Mouse (Mus musculus) neural tube, embryonic 13.5 days (tissue): ENCODE results near the gene Svop. TPM values are rescaled to one million over a fixed set of nuclear protein-coding genes. Genes with fewer than 3 reads are reported as not detected.

Source experiments
- ATAC-seq: fragments of 200-750 bp; cut with Nextera tagmentation; 2 replicates; pipeline ENCODE4 v1.8.0; 2017; ENCODE audit warnings: low read depth, mild to moderate bottlenecking, moderate TSS enrichment, moderate library complexity
- H3K27ac ChIP-seq: fragments of 300-500 bp; sonication (generic); replicated peaks from 2 replicates; pipeline ENCODE4 v1.5.1; 2015; ENCODE audit warnings: moderate library complexity, mild to moderate bottlenecking, inconsistent platforms
- H3K27me3 ChIP-seq: fragments of 300-500 bp; sonication (generic); 2 replicates; pipeline ENCODE4 v1.6.1; 2015; ENCODE audit warnings: mild to moderate bottlenecking, inconsistent platforms
- H3K36me3 ChIP-seq: fragments of 300-500 bp; sonication (generic); 2 replicates; pipeline ENCODE4 v1.6.1; 2015; ENCODE audit warnings: mild to moderate bottlenecking, inconsistent platforms
- H3K4me1 ChIP-seq: fragments of 300-500 bp; sonication (generic); replicated peaks from 2 replicates; pipeline ENCODE4 v1.6.1; 2015; ENCODE audit warnings: inconsistent platforms
- H3K4me2 ChIP-seq: fragments of 300-500 bp; sonication (generic); 2 replicates; pipeline ENCODE4 v1.6.1; 2015; ENCODE audit warnings: inconsistent platforms, mild to moderate bottlenecking, moderate library complexity
- H3K4me3 ChIP-seq: fragments of 300-500 bp; sonication (generic); 2 replicates; pipeline ENCODE4 v1.5.1; 2015; ENCODE audit warnings: mild to moderate bottlenecking, inconsistent platforms
- H3K9ac ChIP-seq: fragments of 300-500 bp; sonication (generic); 2 replicates; pipeline ENCODE4 v1.6.1; 2015; ENCODE audit warnings: moderate library complexity, mild to moderate bottlenecking, inconsistent platforms
- H3K9me3 ChIP-seq: fragments of 300-500 bp; sonication (generic); 2 replicates; pipeline ENCODE4 v1.6.1; 2016; ENCODE audit warnings: inconsistent platforms
- WGBS: fragments of 180-500 bp; shearing (Covaris S2); methylation state at CpG from one replicate; pipeline ENCODE4 v1.1.7; 2015; 5-methylcytosine and 5-hydroxymethylcytosine counted together
- polyA plus RNA-seq: library from polyadenylated mRNA; unstranded; fragments of >200 nt; fragmentation: Nextera tagmentation; extraction: Ambion mirVana; gene quantifications from 2 replicates; pipeline ENCODE4 v1.2.1, GENCODE M21; 2015

Svop gene
- polyA plus RNA-seq, 1 experiment from 2014 or later: 79.6 TPM

DNA sequence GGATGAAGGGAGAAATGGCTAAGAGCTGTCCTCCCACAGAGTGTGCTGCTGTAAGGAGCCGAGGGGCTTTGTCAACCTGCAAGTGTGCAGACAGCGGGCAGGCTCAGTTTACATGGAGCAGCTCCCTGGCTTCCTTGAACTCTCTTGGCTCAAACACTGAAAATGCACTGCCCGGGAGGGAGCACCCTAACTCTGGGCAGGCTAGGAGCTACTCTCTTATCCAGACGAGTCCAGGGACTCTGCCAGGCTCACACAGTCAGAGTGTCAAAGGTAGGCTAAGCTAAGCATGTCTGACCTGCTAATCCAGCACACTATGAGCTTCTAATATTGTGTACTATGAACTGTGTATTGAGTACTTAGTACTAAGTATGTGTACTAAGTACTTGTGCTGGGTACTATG lies 84.4 kb downstream of the Svop start:
- H3K36me3 ChIP-seq: no peaks in the 10 kb centered on the region
- no peak overlapping the region for H3K9ac ChIP-seq
- H3K4me3 ChIP-seq: no peak overlapping the region
- H3K9me3 ChIP-seq: no peaks in the 10 kb centered on the region
- peaks cover 10% of the 10 kb centered on the region for H3K4me1 ChIP-seq
- no peak overlapping the region for H3K27ac ChIP-seq
- no peaks in the 10 kb centered on the region for H3K27me3 ChIP-seq
- no peak for ATAC-seq
- no peak overlapping the region for H3K4me2 ChIP-seq
- WGBS: 87% methylated on average over 4 of the region's 4 CpGs

DNA sequence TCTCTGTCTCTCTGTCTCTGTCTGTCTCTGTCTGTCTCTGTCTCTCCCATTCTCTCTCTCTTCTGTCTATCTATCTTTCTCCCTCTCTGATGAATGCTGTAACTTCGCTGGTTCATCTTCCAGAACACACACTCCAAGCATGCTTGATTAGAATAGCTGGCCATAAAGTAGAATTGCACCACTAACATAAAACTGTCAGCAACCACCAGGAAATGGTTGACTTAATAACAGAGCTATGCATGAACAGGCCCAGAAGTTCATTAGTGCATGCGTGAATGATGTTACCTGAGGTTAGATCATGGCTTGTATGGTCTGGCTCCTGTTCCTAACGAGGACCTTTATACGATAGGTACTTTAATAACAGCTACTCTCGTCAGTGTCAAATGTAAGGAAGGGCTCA lies 86.3 kb downstream of the Svop start:
- Histone ChIP-seq H3K4me3 (no peak overlapping the region), H3K4me1 (peaks cover 10% of the 10 kb centered on the region), H3K27me3 (no peaks in the 10 kb centered on the region), H3K27ac (no peak overlapping the region), H3K4me2 (no peak overlapping the region), H3K9ac (no peak overlapping the region), H3K36me3 (no peaks in the 10 kb centered on the region), H3K9me3 (no peaks in the 10 kb centered on the region)
- 40% methylated on average over 5 of the region's 5 CpGs for WGBS
- no peak for ATAC-seq

DNA sequence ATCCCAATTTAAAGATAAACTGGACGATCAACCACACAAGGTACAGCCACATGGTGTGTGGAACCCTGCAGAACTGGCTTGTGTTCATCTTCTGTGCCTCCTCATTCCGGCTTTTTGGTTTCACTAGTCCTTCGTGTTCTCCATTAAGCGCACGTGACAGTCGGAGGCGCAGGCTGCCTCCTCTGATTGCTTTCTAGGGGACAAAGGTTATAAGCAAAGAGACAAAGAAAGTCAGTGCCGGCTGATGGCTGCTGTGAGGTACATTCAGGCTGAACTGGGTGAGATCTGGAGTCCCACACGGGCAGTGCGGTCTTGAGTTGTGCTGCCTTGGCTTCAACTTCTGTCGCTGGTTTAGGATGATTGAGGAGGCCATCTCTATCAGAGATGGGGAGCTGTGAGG lies 86.8 kb downstream of the Svop start:
- H3K9me3 ChIP-seq: no peaks in the 10 kb centered on the region
- H3K4me3 ChIP-seq: no peak overlapping the region
- ATAC-seq: peak; percentile 32; the same call in 1 of the 2 replicates
- H3K27ac ChIP-seq: no peak overlapping the region
- no peaks in the 10 kb centered on the region for H3K36me3 ChIP-seq
- H3K27me3 ChIP-seq: no peaks in the 10 kb centered on the region
- H3K4me1 ChIP-seq: peaks cover 10% of the 10 kb centered on the region
- H3K9ac ChIP-seq: no peak overlapping the region
- no peak overlapping the region for H3K4me2 ChIP-seq
- 38% methylated on average over 11 of the region's 11 CpGs for WGBS

DNA sequence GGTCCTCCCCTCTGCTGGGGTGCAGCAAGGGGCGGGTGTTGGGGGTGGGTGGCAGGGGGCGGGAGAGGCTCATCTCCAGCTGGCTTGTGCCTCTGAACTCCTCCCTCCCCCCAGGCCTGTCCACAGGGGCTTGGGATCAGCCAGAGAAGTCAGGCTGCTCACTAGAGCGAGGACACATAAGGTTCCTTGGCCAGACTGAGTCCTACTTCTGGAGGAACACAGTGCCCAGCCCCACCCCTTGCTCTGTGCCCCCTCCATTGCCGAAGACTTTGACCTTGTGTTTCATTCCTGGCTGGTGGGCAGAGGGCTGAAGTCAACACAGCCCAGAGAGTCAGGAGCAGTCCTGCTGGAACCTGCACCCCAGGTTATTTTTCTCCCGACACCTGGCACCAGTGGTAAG lies 87.8 kb downstream of the Svop start, which contains the start of gene Dao:
Gene Dao, plus strand, starts transcription at position 162 of the 400 bp plus-strand sequence.
- Histone ChIP-seq H3K36me3 (no peaks in the 10 kb centered on the region), H3K4me2 (no peak within 1 kb of the TSS), H3K4me3 (no peak within 1 kb of the TSS), H3K9ac (no peak within 1 kb of the TSS), H3K27ac (no peak within 1 kb of the TSS), H3K27me3 (no peaks in the 10 kb centered on the region), H3K9me3 (no peaks in the 10 kb centered on the region), H3K4me1 (peaks cover 10% of the 10 kb centered on the region)
- ATAC-seq: no peak
- WGBS: 65% methylated on average over 5 of the region's 5 CpGs

DNA sequence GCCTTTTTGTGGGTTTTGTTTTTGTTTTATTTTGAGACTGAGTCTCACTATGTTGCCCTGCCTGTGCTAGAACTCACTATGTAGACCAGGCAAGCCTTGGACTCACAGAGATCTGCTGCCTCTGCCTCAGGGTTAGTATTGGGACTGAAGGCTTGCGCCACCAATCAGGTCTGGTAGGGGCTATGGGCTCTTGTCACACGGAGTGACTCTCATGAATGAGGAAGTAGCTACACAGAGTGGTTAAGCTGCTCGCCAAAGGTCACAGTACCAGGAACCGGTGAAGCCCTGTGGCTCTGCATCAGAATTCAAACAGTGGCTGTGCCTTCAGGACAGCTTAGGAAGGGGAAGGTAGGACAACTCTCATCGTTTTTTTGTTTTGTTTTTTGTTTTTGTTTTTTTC lies 92.0 kb downstream of the Svop start:
- no peak overlapping the region for H3K27ac ChIP-seq
- H3K27me3 ChIP-seq: no peaks in the 10 kb centered on the region
- no peak overlapping the region for H3K4me3 ChIP-seq
- ATAC-seq: no peak
- 75% methylated on average over 5 of the region's 5 CpGs for WGBS
- no peak overlapping the region for H3K4me2 ChIP-seq
- H3K4me1 ChIP-seq: peaks cover 3% of the 10 kb centered on the region
- no peaks in the 10 kb centered on the region for H3K36me3 ChIP-seq
- no peaks in the 10 kb centered on the region for H3K9me3 ChIP-seq
- H3K9ac ChIP-seq: no peak overlapping the region

DNA sequence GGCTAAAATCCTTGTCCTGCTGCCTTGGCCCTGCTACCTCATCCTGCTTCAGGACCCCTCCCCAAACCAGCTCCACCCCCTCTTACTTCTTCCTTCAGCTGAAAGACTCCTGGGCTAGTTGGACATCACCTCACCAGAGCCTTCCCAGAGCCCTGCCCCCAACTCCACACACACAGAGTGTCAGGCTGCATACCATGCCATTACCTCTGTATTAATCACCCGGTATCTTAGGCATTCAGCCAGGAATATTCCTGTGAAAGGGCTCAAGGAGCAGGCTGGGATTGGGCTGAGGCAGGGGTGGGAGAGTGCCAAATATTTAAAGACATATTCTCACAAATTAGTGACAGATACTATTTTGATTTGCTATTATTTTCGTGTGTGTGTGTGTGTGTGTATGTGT lies 94.9 kb downstream of the Svop start:
- WGBS: 52% methylated on average over 2 of the region's 2 CpGs
- H3K9ac ChIP-seq: no peak overlapping the region

DNA sequence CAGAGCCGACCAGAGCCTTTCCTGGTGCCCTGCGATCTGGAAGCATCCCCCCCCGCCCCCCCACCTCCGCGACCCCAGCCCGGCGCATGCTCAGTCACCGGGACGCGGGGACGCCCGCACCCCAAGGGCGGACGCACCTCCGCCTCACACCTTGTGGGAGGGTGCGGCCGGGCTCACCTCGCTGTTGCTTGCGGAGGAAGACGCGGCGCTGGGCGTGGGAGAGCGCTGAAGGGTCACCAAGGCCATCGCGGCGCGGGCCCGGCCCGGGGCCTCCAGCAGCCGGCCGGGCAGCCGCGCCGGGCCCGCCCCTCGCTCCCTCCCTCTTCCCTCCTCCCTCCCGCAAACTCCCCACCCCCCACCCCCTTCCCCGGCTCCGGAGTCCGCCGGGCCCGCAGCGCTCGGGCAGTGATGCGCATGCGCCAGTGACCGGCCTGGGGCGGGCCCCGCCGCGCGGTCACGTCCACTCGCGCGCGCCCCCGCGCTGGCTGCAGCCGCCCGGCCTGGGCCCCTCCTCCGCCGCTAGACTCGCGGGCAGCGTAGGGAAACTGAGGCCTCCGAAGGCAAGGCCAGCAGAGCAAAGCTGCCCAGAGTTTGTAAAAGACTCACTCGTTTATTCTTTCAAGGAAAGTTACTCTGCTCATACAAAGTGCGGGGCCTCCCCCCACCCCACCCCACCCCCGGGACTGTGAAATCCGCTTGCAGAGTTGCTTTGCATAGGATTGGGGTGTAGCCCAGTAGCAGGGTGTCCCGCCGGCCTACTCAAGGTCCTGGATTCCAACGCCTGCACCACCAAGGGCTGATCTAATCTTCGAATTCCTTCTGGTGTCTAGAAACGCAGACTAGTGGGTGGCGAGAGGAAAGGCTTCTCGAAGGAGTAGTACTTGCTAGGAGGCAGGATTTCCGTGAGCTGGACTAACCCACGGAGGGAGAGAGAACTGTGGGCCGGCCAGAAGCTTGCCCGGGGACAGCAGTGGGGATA lies 97.6 kb downstream of the Svop start, which contains the start of gene Ssh1:
Gene Ssh1, minus strand, starts transcription at position 408 of the 979 bp plus-strand sequence.
- Histone ChIP-seq H3K4me3 (peak within 1 kb of the TSS; percentile 91), H3K27ac (peak within 1 kb of the TSS; percentile 95), H3K36me3 (peaks cover 7% of the 10 kb centered on the region), H3K27me3 (no peaks in the 10 kb centered on the region), H3K9ac (peak within 1 kb of the TSS; percentile 95), H3K4me1 (peaks cover 37% of the 10 kb centered on the region), H3K4me2 (peak within 1 kb of the TSS; percentile 88), H3K9me3 (no peaks in the 10 kb centered on the region)
- 2% methylated on average over 71 of the region's 83 CpGs for WGBS
- ATAC-seq: peak; percentile 87

More for the DNA sequence above, 94.9 kb downstream of the Svop start:
- H3K4me2 ChIP-seq: no peak overlapping the region
- no peaks in the 10 kb centered on the region for H3K27me3 ChIP-seq
- H3K9me3 ChIP-seq: no peaks in the 10 kb centered on the region
- H3K27ac ChIP-seq: no peak overlapping the region
- peaks cover 21% of the 10 kb centered on the region for H3K4me1 ChIP-seq
- no peaks in the 10 kb centered on the region for H3K36me3 ChIP-seq
- no peak for ATAC-seq
- H3K4me3 ChIP-seq: no peak overlapping the region

DNA sequence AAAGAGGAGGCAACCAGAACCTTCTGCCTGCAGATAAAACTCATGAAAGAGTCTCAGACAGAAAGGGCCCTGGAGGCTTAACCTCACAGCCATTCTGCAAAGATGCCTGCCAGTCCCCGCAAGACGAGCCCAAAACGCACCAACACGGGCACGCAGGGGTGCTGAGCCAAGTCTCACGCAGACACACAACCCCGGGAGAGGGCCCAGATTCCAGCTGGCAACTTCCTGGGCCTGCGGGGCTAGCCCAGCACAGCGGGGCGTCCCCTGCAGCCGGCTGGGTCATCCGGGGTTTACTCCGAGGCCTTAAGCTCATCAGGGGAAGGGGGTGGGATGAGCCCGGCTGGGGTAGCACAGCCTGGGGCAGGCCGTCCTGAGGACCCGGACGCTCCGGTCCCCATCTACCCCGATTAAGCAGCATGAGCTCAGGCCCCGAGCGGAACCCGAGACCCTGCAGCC lies 98.3 kb downstream of the Svop start:
- H3K4me2 ChIP-seq: peak overlapping the region; percentile 88
- H3K9ac ChIP-seq: peak overlapping the region; percentile 95
- ATAC-seq: peak; percentile 86
- H3K9me3 ChIP-seq: no peaks in the 10 kb centered on the region
- 0% methylated on average over 20 of the region's 22 CpGs for WGBS
- H3K36me3 ChIP-seq: peaks cover 7% of the 10 kb centered on the region
- H3K27ac ChIP-seq: peak overlapping the region; percentile 95
- peak overlapping the region; percentile 91 for H3K4me3 ChIP-seq
- H3K4me1 ChIP-seq: peaks cover 37% of the 10 kb centered on the region
- H3K27me3 ChIP-seq: no peaks in the 10 kb centered on the region

DNA sequence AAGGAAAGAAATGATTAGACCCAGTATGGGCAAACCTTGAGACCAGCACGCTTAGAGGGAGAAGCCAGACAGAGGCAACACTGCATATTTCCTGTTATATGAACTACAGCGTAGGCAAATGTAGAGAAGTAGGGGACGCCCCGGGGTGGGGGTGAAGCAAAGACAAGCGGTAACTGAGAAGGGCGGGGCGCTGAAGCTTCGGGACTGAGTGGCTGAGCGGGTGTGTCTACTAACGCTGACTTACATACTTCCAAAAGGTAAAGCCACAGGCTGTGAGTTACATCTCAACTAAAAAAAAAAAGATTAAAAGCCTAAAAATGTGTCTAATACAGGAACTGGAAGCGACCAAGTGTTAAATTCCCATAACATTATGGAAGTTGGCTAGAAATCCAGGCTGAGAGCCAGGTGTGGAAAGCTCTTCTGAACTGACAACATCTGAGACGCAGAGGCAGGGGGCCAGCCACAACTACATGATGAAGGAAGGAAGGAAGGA lies 99.0 kb downstream of the Svop start:
- Histone ChIP-seq H3K27ac (peak overlapping the region; percentile 95), H3K4me1 (peaks cover 37% of the 10 kb centered on the region), H3K36me3 (peaks cover 9% of the 10 kb centered on the region), H3K4me2 (peak overlapping the region; percentile 88), H3K9ac (peak overlapping the region; percentile 95), H3K9me3 (no peaks in the 10 kb centered on the region), H3K4me3 (peak overlapping the region; percentile 91), H3K27me3 (no peaks in the 10 kb centered on the region)
- WGBS: 32% methylated on average over 12 of the region's 12 CpGs
- no peak for ATAC-seq

DNA sequence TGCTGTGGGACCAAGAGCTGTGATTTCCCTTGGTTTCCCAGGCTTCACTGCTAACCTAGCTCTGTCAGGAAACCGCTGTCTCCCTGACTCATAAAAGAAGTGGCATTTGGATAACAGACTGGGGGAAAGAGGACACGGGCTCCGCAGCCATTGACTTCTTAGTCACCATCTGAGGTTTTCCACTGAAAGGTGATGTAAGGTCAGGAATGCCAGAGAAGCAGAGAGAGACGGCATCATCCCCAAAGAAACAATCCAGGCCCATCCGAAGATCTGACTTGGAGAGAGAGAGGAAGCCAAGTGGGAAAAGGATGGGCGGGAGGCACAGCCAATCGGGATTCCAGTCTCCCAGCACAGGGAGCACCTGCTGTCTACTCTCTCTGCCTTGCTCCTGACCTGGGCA lies 100.2 kb downstream of the Svop start:
- H3K4me3 ChIP-seq: no peak overlapping the region
- H3K27me3 ChIP-seq: no peaks in the 10 kb centered on the region
- no peak for ATAC-seq
- H3K9me3 ChIP-seq: no peaks in the 10 kb centered on the region
- H3K27ac ChIP-seq: no peak overlapping the region
- peak overlapping the region; percentile 59 for H3K9ac ChIP-seq
- peaks cover 45% of the 10 kb centered on the region for H3K4me1 ChIP-seq
- 70% methylated on average over 7 of the region's 7 CpGs for WGBS
- peaks cover 15% of the 10 kb centered on the region for H3K36me3 ChIP-seq
- peak overlapping the region; percentile 88 for H3K4me2 ChIP-seq

DNA sequence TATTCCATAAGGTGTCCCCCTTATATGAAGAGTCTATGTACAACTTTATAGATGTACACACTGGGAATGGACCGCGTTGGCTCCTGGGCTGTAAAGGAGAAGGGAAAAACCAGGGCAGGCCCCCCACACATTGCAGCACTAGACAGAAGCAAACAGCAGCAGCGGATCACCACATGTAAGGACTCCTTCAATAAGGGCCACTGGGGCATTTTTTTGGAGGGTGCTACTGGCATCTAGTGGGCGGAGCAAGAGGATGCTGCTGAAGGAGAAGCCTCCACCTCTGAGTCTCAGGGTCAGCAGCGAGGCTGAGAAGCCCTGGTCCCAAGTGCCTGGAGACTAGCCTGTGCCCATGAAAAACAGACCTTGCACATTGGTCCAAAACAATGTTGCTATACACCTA lies 100.8 kb downstream of the Svop start:
- H3K9me3 ChIP-seq: no peaks in the 10 kb centered on the region
- no peak overlapping the region for H3K27ac ChIP-seq
- H3K4me2 ChIP-seq: no peak overlapping the region
- no peaks in the 10 kb centered on the region for H3K27me3 ChIP-seq
- 0 out of 2 replicates have a peak overlapping the region, but pooled peaks have one; percentile 59 for H3K9ac ChIP-seq
- no peak for ATAC-seq
- peaks cover 15% of the 10 kb centered on the region for H3K36me3 ChIP-seq
- WGBS: 87% methylated on average over 5 of the region's 5 CpGs
- no peak overlapping the region for H3K4me3 ChIP-seq
- H3K4me1 ChIP-seq: peaks cover 51% of the 10 kb centered on the region

DNA sequence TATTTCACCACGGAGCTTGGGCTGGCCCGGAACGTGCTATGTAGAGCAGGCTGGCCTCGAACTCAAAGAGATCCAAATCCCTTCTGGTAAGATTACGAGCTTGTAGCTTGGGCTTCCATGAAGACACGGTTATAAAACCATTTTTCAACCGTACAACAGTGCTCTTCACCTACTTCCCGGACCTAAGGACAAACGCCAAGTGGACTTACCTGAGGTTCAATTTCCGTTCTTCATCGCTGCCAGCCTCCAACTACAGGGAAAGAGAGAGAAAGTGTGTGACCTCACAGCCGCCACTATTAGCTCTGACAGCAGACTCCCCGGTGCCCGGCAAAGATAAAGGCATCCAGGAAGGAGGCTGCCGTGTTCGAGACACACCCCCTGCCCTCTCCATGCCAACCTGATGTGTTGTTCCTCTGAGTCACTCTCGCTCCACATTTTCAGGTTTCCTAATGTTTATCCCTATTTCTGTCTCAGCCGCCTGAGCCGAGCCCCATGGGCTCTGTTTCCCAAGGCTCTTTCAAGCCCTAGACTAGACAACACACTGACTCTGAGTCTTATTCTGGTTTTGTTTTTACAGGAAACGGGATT lies 101.8 kb downstream of the Svop start:
- Histone ChIP-seq H3K9ac (no peak overlapping the region), H3K9me3 (no peaks in the 10 kb centered on the region), H3K27me3 (no peaks in the 10 kb centered on the region), H3K4me1 (peaks cover 53% of the 10 kb centered on the region), H3K36me3 (peaks cover 15% of the 10 kb centered on the region), H3K4me2 (no peak overlapping the region), H3K27ac (no peak overlapping the region), H3K4me3 (no peak overlapping the region)
- 89% methylated on average over 20 of the region's 20 CpGs for WGBS
- ATAC-seq: no peak
